Mouse (Mus musculus) lung, postnatal 14 days (tissue): ENCODE data around the gene Bhlhe40.
A peak's percentile ranks its signal among the peaks of the same experiment; 100 is the strongest.

ENCODE experiments used
- DNase-seq: peaks from one replicate; pipeline ENCODE4 v3.0.0; 2021

Bhlhe40 gene

GRCm38 (mm10) chr6:108663241-108664194 is 3.1 kb downstream of the Bhlhe40 start:
- DNase-seq = no peak

GRCm38 (mm10) chr6:108664533-108665150 is 4.2 kb downstream of the Bhlhe40 start:
- no peak for DNase-seq

- no peak for DNase-seq
Observed at GRCm38 (mm10) chr6:108665587-108665986, 5.2 kb downstream of the Bhlhe40 start.

DNA sequence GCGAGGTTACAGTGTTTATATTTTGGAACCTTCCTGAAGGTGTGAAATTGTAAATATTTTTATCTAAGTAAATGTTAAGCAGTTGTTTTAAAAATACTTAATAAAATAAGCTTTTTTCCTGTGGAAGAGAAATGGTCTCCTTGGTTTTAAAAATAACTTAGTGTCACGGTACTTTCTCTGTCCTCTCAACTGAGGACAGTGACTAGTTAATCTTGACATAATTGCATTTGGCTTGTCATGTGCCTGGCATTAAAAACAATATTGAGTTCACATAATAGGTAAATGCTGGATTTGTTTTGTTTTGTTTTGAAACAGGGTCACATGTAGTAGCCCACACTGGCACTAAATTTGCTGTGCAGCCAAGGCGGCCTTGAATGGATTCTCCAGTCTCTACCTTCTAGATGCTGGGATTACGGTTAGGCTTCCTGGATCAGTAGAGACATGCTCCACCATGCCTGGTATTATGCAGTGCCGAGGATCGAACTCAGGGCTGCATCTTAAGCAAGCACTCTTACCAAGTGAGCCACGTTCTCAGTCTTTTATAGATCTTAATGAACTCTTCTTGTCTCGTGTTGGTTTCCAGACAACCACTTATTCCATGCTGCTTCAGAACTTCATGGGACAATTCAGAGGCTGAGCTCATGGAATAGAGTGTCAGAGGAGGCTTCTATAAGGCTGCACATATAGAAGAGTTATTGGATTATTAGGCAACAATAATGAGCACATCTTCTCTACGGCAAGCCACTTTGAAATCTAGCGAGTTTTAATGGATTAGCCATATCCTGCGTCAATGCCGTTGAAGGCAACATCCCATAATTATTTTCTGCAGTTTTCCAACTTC is 6.4 kb downstream of the Bhlhe40 start:
- no peak for DNase-seq

GRCm38 (mm10) chr6:108667599-108668021 is 7.2 kb downstream of the Bhlhe40 start:
- DNase-seq = no peak

DNA sequence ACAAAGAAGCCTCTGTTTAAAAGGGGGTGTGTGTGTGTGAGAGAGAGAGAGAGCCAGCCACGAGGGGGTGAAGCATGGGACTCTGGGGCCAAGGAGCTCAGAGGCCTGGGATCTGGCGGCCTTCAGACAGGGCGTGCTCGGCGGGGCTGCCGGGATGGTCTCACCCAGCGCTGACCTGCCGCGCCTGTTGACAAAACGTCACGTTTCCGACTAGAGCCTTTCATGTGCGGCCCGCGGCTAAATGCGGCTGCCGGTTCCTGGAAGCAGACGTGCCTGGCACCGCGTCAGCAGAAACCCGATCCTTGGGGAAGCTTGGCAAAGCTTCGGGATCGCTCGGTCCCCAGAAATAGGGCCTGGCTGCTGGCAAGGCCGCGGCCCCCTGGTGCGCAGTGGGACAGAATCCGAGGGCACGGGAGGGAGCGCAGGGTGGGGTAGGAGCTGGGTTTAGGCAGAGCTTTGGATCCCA is 7.9 kb downstream of the Bhlhe40 start:
- DNase-seq = peak; percentile 86

GRCm38 (mm10) chr6:108670276-108670675 is 9.8 kb downstream of the Bhlhe40 start:
- no peak for DNase-seq

GRCm38 (mm10) chr6:108670821-108671220 is 10.4 kb downstream of the Bhlhe40 start:
- DNase-seq = no peak

GRCm38 (mm10) chr6:108672094-108672493 is 11.7 kb downstream of the Bhlhe40 start:
- no peak for DNase-seq

GRCm38 (mm10) chr6:108674221-108674620 is 13.8 kb downstream of the Bhlhe40 start:
- no peak for DNase-seq

DNA sequence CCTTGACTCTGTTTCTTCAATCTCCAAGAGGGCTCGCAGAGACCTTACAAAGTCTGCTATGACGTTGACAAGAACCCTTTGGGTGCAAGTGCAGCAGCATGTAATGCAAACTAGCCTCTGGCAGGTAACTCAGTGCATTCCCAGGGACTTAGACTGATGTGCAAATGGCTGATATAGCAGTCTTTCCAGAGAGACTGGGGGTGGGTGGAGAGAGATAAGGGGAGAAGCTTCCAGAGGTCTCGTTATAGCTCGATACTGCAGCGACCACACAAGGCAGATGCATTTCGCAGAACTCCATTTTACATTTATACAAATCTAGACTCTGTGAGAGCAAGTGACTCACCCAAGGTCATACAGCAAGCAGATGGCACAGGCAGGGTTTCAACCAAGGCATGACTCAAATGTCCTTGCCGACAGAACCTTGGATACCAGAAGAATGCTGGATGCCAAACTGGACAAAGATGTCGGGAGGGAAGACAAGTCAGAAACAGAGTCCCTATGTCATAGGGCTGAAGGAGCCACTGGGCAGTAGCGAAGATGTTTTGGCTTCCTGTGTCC is 16.4 kb downstream of the Bhlhe40 start:
- no peak for DNase-seq

GRCm38 (mm10) chr6:108677697-108678096 is 17.3 kb downstream of the Bhlhe40 start:
- no peak for DNase-seq

- DNase-seq = no peak
Observed at GRCm38 (mm10) chr6:108678227-108678626, 17.8 kb downstream of the Bhlhe40 start.

- DNase-seq = no peak
Observed at GRCm38 (mm10) chr6:108680503-108680902, 20.1 kb downstream of the Bhlhe40 start.

GRCm38 (mm10) chr6:108681084-108681483 is 20.7 kb downstream of the Bhlhe40 start:
- no peak for DNase-seq

DNA sequence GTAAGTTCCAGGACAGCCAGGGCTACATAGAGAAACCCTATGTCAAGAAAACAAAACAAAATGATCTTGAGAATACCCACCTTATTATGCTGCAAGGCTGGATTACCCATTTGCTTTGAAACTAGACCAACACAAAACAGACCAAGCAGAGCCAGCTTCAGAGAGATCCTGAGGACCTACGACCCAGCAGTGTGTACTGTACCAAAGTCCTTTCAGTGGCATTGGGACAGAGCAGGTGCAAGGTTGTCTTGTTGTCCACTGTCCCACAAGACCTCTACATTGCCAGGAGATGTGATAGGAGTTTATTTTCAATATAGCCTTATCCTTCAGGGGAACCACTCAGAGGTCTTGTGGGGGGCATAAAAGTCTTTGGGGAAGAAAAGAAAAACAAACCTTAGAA is 22.7 kb downstream of the Bhlhe40 start:
- DNase-seq = no peak

- no peak for DNase-seq
Observed at GRCm38 (mm10) chr6:108684430-108684829, 24.0 kb downstream of the Bhlhe40 start.

- DNase-seq = no peak
Observed at GRCm38 (mm10) chr6:108685758-108686355, 25.4 kb downstream of the Bhlhe40 start.

DNA sequence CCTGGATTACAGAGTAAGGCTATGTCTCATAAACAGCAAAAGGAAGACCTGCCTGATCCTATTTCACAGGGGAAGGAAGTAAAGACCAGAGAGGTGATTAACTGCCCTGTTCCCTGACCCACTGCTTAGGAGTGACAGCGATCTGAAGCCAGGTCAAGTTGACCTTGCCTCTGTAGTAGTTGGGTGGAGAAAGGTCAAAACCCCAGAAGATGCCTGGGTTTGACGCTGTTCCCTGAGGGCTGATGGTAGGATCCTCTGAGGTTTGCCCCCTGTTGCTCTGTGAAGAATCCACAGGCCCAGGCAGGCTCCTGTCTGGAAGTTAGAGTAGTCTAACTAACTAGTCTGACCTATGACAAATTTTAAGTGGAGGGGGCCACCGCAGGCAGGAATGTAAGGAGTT is 26.5 kb downstream of the Bhlhe40 start:
- no peak for DNase-seq

- no peak for DNase-seq
Observed at GRCm38 (mm10) chr6:108688344-108688743, 27.9 kb downstream of the Bhlhe40 start.

GRCm38 (mm10) chr6:108692986-108693385 is 32.6 kb downstream of the Bhlhe40 start:
- no peak for DNase-seq
